Mouse (Mus musculus): ENCODE results near the gene Mcf2l.

DNA sequence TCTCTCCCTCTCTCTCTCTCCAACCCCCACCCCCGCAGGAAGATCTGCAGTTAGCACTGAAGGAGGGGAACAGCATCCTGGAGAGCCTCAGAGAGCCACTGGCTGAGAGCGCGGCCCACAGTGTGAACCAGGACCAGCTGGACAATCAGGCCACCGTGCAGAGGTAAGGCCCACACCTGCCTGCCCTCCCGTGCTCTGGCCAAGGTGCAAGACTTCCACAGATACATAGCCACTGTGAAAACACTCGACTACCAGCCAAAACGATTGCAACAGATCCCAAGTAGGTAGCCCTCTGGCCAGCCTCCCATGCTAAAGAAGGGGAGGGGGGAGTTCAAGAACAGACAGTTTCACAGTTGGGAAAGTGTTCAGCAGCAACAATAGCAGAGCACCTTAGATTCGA, 124.7 kb downstream of the Mcf2l start:
- no peak for TF ChIP-seq EP300 (IDR thresholded peaks at IDR 0.05; ENCODE audit: low read depth)
- no peak for TF ChIP-seq CTCF (IDR thresholded peaks at IDR 0.05; ENCODE audit: low read depth)
